Mouse (Mus musculus) layer of hippocampus, postnatal 36 days (tissue): ENCODE results near the gene Tbc1d2b. TPM values are rescaled to one million over a fixed set of nuclear protein-coding genes. Genes with fewer than 3 reads are reported as not detected.

ENCODE experiments used
- DNase-seq, 2 experiments: peaks; one replicate each; pipeline ENCODE4 v3.0.0; 2022
- total RNA-seq, 2 experiments: library from RNA; stranded (reverse); gene quantifications; 2 replicates each; pipeline ENCODE4 v1.2.3; 2021

The Tbc1d2b gene
- total RNA-seq, 2 experiments from 2014 or later: 9.0 to 9.1 TPM

DNA sequence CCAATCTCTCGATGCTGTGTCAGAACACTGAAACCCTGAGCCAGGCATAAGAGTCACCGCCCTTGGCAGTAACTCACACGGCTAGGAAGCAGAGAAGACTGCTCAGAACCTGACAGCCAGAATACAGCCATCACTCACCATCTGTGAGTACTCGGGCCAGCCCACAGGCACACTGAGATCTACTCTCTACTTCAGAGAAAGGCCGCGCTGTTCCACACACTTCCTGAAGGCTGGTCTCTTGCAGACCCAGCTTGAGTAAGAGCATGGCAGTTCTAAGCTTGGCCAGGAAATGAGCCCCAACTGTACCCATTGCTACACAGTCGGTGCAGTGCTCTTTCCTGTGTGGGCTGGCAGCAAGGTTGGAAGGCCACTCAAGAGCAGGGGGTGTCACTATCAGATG lies 27.7 kb downstream of the Tbc1d2b start:
- DNase-seq: peak in 1 of 2 experiments; percentile 19

DNA sequence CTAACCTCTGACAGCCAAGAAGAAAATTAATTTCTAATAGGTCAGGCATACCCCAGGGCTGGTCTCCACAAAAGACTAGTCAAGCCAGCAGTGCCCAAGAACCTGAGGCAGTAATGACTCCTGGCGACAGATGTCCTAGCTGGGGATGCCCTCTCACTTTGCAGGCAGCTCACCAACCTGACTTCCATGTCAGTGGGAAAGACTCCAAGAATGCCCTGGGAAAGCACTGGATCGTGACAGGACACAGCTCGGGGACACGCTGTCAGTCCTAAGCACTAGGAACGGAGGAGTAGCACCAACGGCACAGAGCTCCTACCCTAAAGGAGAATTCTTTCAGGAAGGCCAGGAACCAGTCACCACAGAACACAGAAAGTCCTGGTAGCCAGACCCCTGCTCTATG lies 28.3 kb downstream of the Tbc1d2b start:
- DNase-seq: no peak

DNA sequence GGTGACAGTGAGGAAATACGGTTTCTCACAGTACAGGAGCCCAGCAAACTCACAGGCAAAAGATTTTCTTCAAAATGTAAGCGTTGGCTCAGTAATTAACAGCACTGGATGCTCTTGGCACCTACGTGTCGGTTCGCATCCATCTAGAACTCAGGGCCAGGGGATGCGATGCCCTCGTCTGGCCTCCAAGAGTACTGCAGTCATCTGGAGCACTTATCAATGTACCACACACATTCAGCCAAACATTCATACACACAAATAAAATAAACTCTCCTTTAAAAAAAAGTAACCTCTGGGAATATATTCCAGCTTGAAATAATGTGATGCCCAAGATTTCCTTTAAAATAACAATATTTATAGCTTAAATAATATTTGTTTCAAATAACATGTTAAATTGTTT lies 29.0 kb downstream of the Tbc1d2b start:
- DNase-seq: no peak

DNA sequence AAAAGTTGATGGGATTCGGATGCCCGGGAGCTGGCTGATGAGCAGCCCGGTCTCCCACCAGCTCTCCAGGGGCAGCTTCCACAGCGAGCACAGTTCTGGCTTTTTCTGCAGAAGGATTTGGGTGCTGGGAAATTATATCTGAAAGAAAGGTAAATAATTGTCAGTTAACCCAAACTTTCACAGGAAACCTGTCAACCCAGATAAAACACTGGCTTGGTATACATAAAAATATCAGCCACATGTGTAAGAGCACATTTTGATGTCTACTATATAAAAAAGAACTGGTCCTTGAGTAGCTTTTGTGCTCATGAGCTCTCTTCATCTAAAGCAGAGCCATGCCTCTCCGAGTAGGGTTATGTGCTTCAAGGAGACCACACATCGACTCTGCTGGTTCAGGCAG lies 29.6 kb downstream of the Tbc1d2b start:
- DNase-seq: no peak

DNA sequence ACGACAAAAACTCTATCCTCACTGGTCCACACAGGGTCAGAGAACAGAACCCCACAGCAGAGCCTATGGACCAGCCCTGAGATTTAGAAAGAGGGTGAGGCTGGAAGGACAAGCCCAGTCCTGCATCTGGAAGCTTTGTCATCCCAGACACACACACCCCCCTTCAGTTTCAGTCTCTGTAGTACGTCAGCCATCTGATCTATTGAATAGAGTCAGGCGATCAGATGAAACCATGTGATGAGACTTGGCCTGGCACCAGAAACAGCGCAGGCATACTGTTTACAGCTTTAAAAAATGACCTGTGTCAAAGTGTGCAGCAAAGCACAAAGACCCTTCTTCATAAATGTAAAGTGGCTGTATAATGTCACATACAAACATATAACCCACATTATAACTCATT lies 30.0 kb downstream of the Tbc1d2b start:
- no peak for DNase-seq

DNA sequence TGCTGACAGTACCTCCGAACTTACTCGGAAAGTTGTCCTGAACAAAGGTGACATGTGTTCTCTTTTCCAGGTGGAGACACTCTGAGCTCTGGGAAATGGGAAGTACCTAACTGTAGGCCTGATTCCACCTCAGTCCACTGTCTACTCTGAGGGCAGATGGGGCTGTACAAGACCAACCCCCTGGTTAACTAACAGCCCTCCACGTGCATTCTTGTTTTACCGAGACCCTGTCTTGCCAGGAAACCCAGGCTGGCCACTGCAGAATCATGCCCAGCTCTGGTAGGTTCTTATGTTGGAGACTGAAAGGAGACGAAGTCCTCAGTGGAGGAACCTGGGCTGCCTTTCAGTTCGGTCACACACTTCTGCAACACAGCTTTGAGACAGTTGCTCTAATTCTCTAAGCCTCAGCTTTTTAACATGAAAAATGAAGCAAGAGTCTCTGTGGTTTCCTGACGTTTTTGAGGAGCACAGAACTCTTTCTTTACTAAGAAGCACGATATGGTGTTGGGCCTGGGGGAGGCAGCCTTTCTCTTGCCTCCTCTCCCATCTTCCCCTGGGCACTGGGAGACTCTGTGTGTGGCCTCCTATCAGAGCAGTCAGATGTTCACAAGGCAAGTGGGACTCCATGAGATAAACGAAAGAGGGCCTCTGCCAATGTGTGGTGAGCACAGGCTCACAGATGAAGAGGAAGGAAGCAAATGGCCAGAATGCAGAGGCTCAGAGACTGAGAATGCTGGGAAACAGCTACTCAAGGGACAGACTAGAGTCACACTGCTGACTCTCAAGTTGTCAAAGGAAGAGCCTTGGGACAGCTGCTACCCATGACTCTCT lies 33.2 kb downstream of the Tbc1d2b start:
- DNase-seq: no peak

DNA sequence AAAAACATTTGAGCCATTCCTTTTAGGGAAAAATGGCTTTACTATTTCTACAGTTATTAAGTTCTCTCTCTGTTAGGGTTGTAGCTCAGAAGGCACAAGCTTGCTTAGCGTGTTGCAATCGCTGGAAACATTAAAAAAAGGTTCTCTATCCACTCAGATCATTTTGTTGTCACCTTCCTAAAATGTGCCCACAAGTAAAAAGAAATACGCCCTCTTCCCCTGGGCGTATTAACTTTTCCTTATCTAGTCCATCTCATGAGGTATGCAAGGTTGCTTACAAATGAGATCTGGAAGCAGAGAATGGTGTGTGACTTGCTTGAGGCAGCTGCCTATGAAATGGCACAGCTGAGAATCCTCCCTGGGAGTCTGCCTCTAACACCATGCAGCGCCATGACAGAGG lies 33.8 kb downstream of the Tbc1d2b start:
- no peak for DNase-seq

DNA sequence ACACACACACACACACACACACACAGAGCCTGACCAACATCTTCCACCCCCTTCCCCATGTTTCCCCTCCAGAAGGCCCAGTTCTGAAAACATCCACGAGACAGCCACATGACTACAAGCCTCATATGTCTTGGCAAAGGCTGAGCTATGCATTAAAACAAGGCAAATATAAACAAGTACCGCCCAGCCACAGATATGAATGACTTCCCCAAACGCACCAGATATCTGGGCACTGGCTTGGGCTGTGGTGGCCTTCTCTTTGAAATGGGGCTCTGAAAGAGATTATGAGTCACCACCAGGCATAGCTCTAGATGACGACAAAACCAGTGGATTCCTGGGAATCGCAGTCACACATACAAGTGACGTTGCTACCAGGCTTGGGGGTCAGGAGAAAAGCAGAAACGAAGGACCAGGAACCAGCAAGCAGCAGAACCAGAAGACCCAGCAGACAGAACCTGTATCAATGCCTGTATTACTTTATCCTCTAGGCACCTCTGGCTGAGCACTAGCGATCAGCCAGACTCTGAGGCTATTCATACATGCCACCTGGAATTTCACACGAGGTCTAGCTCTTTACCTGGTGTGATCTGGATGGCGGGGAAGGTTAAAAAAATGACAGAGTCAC lies 35.2 kb downstream of the Tbc1d2b start:
- DNase-seq: no peak

DNA sequence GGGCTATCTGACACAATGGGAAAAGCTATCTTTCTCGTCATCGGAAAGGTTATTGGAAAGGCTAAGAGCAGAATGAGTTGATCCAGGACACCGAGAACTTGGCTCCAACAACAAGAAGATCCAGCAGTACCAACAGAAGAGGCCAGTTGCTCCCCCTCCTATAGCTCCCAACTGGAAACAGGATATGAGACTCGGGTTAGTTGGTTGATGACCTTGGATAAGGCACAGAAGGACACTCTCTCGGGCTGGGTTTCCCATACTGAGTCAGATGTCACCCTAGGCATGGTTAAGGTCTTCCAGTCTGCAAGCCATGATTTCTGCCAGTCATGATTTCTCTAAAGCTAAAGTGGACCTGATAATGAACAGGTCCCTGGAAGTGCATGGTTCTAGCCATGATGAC lies 35.8 kb downstream of the Tbc1d2b start:
- DNase-seq: no peak

DNA sequence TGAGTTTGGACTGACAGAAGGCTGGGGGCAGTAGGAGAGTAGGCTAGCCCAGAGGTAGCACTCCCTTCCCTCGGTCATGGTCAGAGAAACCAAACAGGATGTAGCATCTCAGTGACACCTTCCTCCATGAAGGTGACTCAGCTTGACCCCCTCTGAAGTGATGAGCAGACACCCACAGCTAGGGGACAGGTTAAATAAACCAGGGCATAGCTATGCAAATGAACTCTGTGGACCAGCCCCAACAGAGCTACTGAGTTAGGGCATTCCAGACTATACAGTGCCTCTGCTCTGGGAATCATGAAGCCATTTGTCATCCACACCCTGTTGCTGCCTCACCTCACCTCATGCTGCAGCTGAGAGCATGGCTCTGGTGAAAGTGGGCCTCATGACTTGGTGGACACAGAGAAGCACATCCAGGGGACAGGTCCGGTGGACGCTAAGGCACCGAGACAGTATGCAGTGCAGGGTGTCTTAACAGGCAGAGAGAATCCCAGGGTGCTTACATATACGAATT lies 36.6 kb downstream of the Tbc1d2b start:
- no peak for DNase-seq

DNA sequence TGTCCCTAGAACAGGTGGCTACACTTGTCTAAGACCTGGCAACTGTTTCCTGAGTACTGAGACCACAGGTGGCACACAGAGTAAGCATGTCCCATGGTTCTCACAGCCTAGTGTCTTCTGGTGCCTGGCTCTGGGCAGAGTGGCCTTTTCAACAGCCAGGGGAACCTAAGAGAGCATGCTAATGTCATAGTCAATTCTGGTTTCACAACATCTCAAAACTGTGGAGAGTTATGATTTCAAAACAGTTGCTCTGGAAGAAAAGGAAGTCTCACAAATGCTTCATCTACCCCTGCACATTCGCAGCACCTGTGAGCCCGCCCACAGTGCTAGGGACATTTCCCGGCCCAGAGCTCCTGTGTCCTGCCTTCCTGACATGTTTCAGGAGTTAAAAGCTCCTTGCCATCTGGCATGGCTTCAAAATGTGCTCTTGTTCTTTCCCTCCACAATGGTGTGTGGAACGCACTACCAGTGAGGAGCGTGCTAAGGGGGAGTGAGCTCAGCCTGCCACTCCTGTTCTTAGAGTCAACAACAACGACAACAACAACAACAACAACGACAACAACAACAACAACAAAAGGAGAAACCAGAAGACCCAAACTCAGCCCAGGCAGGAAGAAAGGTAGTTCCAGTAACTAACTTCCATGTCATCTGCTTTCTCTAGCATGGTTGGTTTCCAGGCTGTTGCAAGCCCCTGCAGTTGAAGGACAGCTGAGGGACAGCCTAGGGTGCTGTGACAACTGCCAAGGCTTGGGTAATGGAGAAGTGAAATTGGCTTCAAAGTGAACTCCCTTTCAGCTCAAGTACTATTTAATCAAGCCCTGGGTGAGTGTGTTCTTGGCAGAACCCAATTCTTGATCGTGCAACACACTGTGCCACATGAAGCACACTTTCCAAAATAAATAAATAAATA lies 37.6 kb downstream of the Tbc1d2b start:
- no peak for DNase-seq

DNA sequence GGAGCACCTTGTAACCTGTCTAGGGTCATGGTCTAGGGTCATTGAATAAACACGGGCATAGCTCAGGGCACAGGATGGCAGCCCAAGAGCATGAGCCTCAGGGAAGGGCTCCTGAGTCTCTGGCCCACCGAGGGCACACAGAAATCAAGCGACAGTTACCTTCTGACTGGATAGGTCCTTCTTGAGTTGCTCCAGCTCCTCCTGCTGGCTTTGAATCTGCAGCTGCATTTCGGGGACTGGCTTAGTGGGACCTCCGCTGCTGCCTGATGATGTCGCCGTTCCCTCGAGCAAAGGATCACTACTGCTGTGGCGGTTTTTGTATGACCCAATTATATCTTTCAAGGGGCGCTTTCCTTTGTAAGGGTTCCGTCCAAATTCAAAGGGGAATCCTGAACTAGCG lies 43.4 kb downstream of the Tbc1d2b start:
- no peak for DNase-seq

DNA sequence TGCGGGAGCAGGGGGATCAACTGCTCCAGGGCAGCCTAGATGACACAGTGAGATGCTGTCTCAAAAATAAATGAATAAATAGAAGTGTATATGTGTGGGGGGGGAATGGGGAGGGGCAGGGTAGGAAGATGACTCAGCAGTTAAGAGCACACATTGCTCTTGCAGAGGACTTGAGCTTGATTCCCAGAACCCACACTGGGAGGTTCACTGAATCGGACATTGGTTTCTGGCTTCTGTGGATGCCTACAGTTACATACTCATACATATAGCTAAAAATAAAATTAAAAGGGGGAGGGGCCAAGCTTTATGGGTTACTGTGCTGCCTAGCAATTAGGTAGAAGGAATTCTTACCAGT lies 43.9 kb downstream of the Tbc1d2b start:
- DNase-seq: no peak

DNA sequence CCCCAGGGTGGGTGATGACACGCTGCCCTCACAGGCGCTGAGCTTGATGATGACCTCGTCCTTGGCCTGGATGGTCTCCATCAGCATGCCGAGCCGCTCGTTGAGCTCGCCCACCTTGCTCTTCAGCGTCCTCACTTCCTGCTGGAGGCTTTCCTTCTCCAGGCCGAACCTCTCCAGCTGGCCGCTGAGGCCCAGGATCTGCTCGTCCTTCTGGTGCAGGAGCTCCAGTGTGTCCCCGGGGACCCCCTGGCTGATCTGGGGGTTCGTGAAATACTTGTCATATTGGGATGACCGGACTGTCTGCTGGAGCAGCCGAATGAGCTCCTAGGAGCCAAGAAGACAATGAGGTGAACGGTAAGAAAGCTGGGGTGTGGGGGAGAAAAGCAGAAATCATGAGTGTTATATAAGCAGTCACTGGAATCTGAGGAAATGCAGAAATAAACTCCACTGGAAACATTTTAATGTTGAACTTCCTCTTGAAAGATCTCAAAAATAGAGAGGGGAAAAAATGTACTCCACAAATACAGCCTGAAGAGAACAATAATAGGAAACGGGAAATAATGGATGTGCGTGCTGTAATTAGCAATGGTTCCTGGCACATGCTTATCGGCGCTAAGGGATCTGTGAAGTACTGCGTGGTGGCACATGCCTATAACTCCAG lies 44.4 kb downstream of the Tbc1d2b start:
- DNase-seq: peak in 1 of 2 experiments; percentile 33

DNA sequence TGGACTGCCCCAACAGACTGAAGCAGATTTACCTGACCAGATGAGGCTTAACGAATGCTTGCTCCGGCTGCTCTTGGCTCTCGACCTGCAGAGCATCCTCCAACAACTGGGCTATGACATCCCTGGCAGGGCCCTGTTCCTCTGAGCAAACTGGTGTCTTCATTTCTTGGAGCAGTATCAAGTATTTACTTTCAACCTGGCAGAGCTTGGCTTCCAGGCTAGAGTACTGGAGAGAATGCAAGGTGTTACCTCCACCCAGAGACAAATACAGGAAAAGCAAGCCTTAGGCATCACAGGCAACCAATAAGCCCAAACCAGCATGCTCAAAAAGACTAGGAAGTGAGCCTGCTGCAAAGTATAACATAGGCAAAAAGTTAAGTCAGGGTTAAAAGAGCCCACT lies 48.3 kb downstream of the Tbc1d2b start:
- DNase-seq: no peak

DNA sequence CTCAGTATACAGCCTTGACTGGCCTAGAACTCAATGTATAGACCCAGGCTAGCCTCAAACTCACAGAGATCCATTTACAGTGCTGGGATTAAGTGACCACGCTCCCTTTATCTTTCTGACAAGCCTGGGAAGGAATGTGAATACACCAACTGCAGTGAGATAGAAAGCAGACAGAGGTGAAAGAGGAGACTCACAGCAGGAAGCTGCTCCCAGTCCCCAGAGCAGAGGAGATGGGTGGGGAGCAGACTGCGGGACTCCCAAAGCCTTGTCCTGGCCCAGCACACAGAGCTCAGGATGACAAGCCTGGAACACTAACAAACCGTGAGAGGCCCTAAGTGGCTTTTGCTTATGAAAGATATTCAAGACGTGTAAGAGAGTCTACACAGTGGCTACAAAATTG lies 53.1 kb downstream of the Tbc1d2b start:
- no peak for DNase-seq

DNA sequence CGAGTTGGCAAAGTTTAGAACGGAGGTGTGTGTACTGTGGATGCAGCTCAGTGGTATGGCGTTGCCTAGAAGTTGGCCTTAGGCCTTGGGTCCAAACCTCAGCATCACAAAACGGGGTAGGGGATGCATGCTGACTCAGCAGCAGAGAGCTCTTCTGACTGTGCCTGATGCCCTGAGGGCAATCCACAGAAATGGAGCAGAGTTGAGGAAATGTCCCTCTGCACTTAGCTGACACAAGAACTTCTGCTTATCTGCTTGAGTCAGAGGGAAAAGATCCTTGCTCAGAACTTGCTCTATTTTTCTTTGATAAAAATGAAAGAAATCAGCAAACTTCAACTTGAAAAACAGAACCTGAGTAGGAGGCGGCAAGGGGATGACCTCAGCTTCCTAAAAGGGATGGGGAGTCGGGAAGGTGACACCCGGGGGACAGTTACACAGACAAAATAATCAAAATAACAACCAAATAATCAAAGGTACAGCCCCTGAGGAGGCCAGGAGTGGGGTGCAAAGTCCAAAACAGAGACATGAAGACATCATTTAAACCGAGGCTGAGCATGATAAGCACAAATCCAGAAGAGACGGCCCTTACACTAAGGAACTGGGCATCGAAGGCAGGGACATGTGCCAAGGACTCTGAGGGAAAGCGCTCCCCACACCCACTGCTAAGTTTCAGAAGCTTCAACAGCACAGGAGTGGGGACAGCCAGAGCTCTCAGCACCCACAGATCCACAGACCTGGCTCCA lies 54.2 kb downstream of the Tbc1d2b start:
- no peak for DNase-seq

DNA sequence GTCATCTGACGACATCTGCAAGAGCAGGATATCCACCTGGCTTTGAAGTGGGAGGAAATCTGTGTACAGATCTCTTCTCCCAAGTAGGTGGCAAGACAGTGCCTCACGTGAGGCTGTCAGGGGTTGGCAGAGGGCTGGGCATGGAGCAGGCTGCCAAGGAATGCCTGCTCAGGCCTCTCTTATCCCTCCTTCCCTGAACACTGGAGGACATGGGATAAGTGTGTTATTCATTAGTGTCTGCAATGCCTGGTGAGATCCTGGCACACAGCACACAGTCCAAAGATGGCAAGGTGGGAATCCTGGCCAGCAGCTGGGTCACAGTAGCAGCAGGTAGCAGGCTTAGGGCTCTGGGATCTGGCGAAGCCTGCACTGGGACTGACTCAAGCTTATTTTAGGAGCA lies 57.5 kb downstream of the Tbc1d2b start:
- no peak for DNase-seq

DNA sequence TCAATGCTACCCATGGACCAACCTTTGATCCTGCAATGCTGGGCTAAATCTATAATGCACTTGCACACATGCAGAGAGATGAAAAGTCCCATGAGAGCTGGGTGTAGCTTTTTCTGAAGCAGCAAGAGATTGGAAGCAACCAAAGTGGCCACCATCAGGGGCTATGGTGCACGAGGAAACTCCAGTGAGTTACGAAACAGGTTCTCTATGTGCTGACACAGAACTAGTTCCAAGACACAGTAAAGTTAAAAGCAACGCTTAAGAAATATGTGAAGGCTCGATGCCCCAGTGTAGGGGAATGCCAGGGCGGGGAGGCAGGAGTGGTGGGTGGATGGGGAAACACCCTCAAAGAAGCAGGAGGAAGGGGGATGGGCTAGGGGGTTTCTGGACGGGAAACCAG lies 61.9 kb downstream of the Tbc1d2b start:
- DNase-seq: no peak

DNA sequence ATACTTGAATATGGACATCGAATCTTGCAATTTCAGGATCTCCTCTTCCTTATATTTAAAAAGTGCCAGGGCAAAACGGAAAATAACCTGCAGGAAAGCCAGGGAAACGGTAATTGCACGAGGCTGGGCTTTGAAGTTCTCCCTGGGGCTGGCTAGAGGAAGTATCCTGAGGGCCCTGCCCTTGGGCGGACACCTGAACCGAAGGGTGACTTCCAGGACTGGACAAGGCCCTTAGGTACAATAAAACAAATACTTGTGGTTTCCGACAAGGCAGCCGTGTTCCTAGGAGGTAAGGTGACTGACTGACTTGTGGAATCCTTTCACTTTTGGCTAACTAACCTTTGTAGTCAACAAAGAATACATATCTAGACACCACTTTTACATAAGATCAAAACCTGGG lies 62.8 kb downstream of the Tbc1d2b start:
- no peak for DNase-seq

DNA sequence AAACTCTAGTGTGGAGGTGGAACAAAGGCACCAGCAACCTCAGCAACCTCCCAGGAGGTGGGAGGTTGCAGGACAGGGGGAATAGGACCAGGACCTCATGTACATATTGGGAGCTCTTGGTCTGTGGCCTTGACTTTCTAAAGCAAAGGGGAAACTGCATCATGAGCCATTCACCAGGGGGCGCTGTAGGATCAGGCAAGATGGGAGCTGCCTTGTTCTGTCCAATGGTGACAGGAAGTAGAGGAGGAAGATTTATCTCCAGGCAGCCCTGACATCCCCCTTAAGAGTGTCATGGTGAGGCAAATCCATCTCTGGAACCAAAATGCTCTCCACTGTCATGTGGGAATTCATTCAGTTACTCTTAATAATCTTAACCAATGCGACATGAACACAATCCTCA lies 64.1 kb downstream of the Tbc1d2b start:
- peak; percentile 71 for DNase-seq

DNA sequence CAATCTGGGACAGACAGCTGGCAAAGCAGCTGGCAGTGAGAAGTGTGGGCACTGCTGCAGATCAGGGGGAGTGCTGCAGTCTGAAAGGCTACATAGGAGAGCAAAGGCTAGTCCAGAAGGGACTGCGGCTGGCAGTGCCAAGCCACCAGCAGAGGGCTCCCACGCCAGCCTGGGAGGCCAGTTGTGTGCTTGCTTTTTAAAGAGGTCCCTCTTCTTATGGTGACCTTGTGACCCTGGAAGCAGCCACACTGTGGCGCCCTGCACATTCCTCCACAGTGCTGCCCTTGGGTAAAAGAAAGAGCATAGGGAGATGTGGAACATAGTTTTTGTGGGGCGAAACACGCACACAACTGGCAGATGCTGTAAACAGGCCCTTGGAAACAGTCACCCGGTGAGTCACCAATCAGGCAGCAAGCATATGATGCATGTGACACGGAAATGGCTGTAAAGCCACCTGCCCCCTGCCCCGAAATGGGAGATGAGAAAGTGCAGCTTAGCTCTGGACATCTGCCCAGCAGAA lies 66.1 kb downstream of the Tbc1d2b start:
- no peak for DNase-seq
